Mouse (Mus musculus) small intestine, adult 2 months (tissue): ENCODE results near the gene Morc3. TPM values are rescaled to one million over a fixed set of nuclear protein-coding genes. Genes with fewer than 3 reads are reported as not detected.
"Not testable (repeated sequence)": the region's sequence is repeated elsewhere in the genome, so short reads cannot be mapped to it uniquely, and the experiment has no call there.

Experiments
- H3K27ac ChIP-seq: fragments of 200-500 bp; 2 replicates; pipeline ENCODE4 v1.5.1; 2012; ENCODE audit warnings: low read depth, low read length, control low read depth, inconsistent platforms; ENCODE audit not compliant: insufficient read depth
- H3K27me3 ChIP-seq: fragments of 200-500 bp; 2 replicates; pipeline ENCODE4 v1.6.1; 2012; ENCODE audit warnings: mild to moderate bottlenecking, moderate library complexity, low read length, inconsistent platforms; ENCODE audit not compliant: control insufficient read depth, insufficient read depth
- H3K36me3 ChIP-seq: fragments of 200-500 bp; 2 replicates; pipeline ENCODE4 v1.6.1; 2012; ENCODE audit warnings: mild to moderate bottlenecking, low read length, control low read depth, inconsistent platforms; ENCODE audit not compliant: control insufficient read depth, insufficient read depth
- H3K4me1 ChIP-seq: fragments of 200-500 bp; 2 replicates; pipeline ENCODE4 v1.6.1; 2012; ENCODE audit warnings: low read length, inconsistent platforms, mixed read lengths; ENCODE audit not compliant: control insufficient read depth, insufficient read depth, insufficient read length
- H3K4me3 ChIP-seq: fragments of 200-500 bp; 2 replicates; pipeline ENCODE4 v1.5.1; 2012; ENCODE audit warnings: low read depth, mild to moderate bottlenecking, control low read depth, inconsistent platforms, low read length, moderate library complexity
- CTCF ChIP-seq: fragments of 200-500 bp; IDR thresholded peaks from 2 replicates; pipeline ENCODE4 v1.5.1; 2012; ENCODE audit warnings: low read depth, mild to moderate bottlenecking, control low read depth, inconsistent platforms, low read length, moderate library complexity, mixed read lengths; ENCODE audit not compliant: insufficient replicate concordance, insufficient read length; ENCODE audit errors: extremely low read depth
- POLR2A ChIP-seq: fragments of 200-500 bp; IDR thresholded peaks from 2 replicates; pipeline ENCODE4 v1.6.1; 2012; ENCODE audit warnings: low read depth, mild to moderate bottlenecking, control low read depth, inconsistent platforms, low read length, moderate library complexity
- WGBS: fragments of 180-500 bp; shearing (Covaris S2); methylation state at CpG from one replicate; pipeline ENCODE4 v1.1.7; 2018; 5-methylcytosine and 5-hydroxymethylcytosine counted together
- polyA plus RNA-seq: library from polyadenylated mRNA; depleted of rRNA; stranded (reverse); fragments of >200 nt; gene quantifications from 2 replicates; pipeline ENCODE4 v1.2.3, GENCODE M21; 2012

Gene Morc3
- polyA plus RNA-seq, 1 experiment: 2.7 TPM

GRCm38 (mm10) chr16:93820040-93820439 is 11.9 kb upstream of the Morc3 start:
- no peak for TF ChIP-seq POLR2A
- TF ChIP-seq CTCF: no peak
- Histone ChIP-seq H3K36me3 (no peaks in the 10 kb centered on the region), H3K27me3 (no peaks in the 10 kb centered on the region), H3K4me1 (peaks cover 24% of the 10 kb centered on the region; the same call in 1 of the 2 replicates), H3K4me3 (no peak overlapping the region), H3K27ac (no peak overlapping the region)
- WGBS: 87% methylated on average over 1 of the region's 1 CpGs

- TF ChIP-seq CTCF (no peak), POLR2A (no peak)
- WGBS: 86% methylated on average over 3 of the region's 3 CpGs
- H3K4me3 ChIP-seq: no peak overlapping the region
Measured at GRCm38 (mm10) chr16:93821706-93822105, 10.2 kb upstream of the Morc3 start.

GRCm38 (mm10) chr16:93822433-93823225 is 9.3 kb upstream of the Morc3 start:
- H3K36me3 ChIP-seq, H3K27me3 ChIP-seq, H3K27ac ChIP-seq, H3K4me3 ChIP-seq: not testable (repeated sequence)
- peaks cover 13% of the 10 kb centered on the region; the same call in 1 of the 2 replicates for H3K4me1 ChIP-seq
- 59% methylated on average over 5 of the region's 8 CpGs for whole genome bisulfite sequencing

More at GRCm38 (mm10) chr16:93821706-93822105, 10.2 kb upstream of the Morc3 start:
- no peaks in the 10 kb centered on the region for H3K36me3 ChIP-seq
- peaks cover 18% of the 10 kb centered on the region; the same call in 1 of the 2 replicates for H3K4me1 ChIP-seq
- H3K27ac ChIP-seq: no peak overlapping the region
- H3K27me3 ChIP-seq: no peaks in the 10 kb centered on the region

- H3K27ac ChIP-seq: no peak overlapping the region
- no peak overlapping the region for H3K4me3 ChIP-seq
- 87% methylated on average over 4 of the region's 4 CpGs for WGBS
- H3K4me1 ChIP-seq: peaks cover 3% of the 10 kb centered on the region; the same call in 1 of the 2 replicates
- TF ChIP-seq POLR2A: no peak
- no peak for TF ChIP-seq CTCF
- no peaks in the 10 kb centered on the region for H3K27me3 ChIP-seq
- no peaks in the 10 kb centered on the region for H3K36me3 ChIP-seq
Measured at GRCm38 (mm10) chr16:93824799-93825198, 7.1 kb upstream of the Morc3 start.

- peaks cover 3% of the 10 kb centered on the region; the same call in 1 of the 2 replicates for H3K4me1 ChIP-seq
- WGBS: 89% methylated on average over 4 of the region's 4 CpGs
- no peaks in the 10 kb centered on the region for H3K36me3 ChIP-seq
- H3K27me3 ChIP-seq: no peaks in the 10 kb centered on the region
- H3K27ac ChIP-seq: no peak overlapping the region
- no peak overlapping the region for H3K4me3 ChIP-seq
- TF ChIP-seq POLR2A (no peak), CTCF (no peak)
Measured at GRCm38 (mm10) chr16:93825463-93825862, 6.5 kb upstream of the Morc3 start.

GRCm38 (mm10) chr16:93826054-93826453 is 5.9 kb upstream of the Morc3 start:
- no peaks in the 10 kb centered on the region for H3K36me3 ChIP-seq
- no peak overlapping the region for H3K27ac ChIP-seq
- peaks cover 3% of the 10 kb centered on the region; the same call in 1 of the 2 replicates for H3K4me1 ChIP-seq
- H3K4me3 ChIP-seq: no peak overlapping the region
- no peaks in the 10 kb centered on the region for H3K27me3 ChIP-seq
- TF ChIP-seq POLR2A (no peak), CTCF (no peak)
- WGBS: 82% methylated on average over 11 of the region's 11 CpGs

GRCm38 (mm10) chr16:93826478-93826877 is 5.4 kb upstream of the Morc3 start:
- not testable (repeated sequence) for H3K27ac ChIP-seq, H3K36me3 ChIP-seq, H3K4me1 ChIP-seq, H3K27me3 ChIP-seq, H3K4me3 ChIP-seq
- 62% methylated on average over 5 of the region's 5 CpGs for WGBS

GRCm38 (mm10) chr16:93826909-93827308 is 5.0 kb upstream of the Morc3 start:
- TF ChIP-seq CTCF (no peak), POLR2A (no peak)
- H3K4me1 ChIP-seq: peaks cover 3% of the 10 kb centered on the region; the same call in 1 of the 2 replicates
- H3K27ac ChIP-seq: no peak overlapping the region
- no peak overlapping the region for H3K4me3 ChIP-seq
- H3K36me3 ChIP-seq: no peaks in the 10 kb centered on the region
- H3K27me3 ChIP-seq: no peaks in the 10 kb centered on the region
- 88% methylated on average over 6 of the region's 6 CpGs for WGBS
